Comparison of ENCODE assay signal across 1 mouse cellular context in genomic region chr14:73142896-73143709, GRCm38 (mm10).
A peak's percentile ranks its signal among the peaks of the same experiment; 100 is the strongest.
TF ChIP-seq lines count a peak whose summit lies in the region.

No protein-coding gene starts in this region.

TF ChIP-seq in CH12.LX, 34 proteins besides CTCF, POLR2A, EP300 and RAD21 (continued from another document):
- TF ChIP-seq IRF4 (IDR thresholded peaks at IDR 0.05; ENCODE audit: low read depth, low read length): peak; percentile 5; the same call in 1 of the 2 replicates
